Mouse (Mus musculus): ENCODE measurements around the gene Notch2.

Notch2 gene

DNA sequence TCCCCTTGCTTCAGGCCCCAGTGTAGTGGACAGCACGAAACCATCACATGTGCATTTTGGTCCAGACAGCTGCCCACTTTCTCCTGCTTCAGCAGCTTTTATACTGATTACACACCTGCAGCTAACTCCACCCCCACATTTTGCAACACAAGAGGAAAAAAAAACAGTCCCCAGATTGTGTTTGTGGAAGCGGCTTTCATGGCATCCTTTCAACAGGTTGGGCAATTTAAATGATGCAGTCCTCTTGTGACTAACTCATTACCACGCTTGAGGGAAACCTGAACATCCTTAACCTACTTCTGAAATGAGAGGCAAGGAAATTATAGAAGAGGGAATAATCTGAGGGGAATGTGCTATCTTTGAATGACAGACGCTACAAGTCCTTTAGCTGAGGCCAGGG is 15.0 kb upstream of the Notch2 start:
- no peak for DNase-seq

- no peak for DNase-seq
Observed at GRCm38 (mm10) chr3:98003558-98003957, 9.8 kb upstream of the Notch2 start.

GRCm38 (mm10) chr3:98004231-98004630 is 9.1 kb upstream of the Notch2 start:
- no peak for DNase-seq

- no peak for DNase-seq
Observed at GRCm38 (mm10) chr3:98005306-98005705, 8.0 kb upstream of the Notch2 start.

- DNase-seq: no peak
Observed at GRCm38 (mm10) chr3:98006046-98006691, 7.2 kb upstream of the Notch2 start.

DNA sequence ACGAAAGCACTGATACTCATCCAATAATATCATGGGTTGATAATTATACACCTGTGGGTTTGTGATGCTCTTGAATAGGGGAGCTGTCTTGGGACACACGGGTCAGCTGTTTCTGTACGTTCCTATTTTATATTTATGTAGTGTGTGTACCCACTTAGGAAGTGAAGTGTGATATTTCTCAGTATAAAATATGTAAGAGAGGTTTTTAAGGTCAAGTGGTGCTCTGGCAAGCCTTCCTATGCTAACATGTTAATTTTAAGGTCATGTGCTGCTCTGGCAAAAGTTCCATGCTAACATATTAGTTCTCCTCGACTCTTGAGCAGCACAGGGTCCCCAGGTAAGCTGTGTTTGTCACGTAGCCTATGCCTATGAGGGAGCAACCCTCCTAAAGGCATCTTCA is 6.4 kb upstream of the Notch2 start:
- DNase-seq: no peak

DNA sequence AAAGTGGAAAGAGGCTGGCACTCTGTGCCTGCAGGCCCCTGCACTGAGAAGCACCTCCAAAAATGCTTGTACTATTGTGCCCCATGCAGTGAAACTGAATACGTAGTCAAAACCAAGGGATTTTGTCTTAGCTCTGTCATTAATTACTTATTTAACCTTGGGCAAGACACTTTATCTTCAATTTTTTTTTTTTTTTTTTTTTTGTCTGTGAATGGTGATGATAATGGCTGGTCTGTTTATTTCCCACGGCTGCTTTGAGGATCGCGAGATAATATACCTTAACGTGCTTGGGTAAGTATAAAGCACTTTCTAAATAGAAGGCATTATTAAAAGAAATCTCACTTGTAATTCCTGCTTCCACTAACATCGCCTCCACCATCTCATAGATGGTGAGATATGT is 5.2 kb upstream of the Notch2 start:
- no peak for DNase-seq

DNA sequence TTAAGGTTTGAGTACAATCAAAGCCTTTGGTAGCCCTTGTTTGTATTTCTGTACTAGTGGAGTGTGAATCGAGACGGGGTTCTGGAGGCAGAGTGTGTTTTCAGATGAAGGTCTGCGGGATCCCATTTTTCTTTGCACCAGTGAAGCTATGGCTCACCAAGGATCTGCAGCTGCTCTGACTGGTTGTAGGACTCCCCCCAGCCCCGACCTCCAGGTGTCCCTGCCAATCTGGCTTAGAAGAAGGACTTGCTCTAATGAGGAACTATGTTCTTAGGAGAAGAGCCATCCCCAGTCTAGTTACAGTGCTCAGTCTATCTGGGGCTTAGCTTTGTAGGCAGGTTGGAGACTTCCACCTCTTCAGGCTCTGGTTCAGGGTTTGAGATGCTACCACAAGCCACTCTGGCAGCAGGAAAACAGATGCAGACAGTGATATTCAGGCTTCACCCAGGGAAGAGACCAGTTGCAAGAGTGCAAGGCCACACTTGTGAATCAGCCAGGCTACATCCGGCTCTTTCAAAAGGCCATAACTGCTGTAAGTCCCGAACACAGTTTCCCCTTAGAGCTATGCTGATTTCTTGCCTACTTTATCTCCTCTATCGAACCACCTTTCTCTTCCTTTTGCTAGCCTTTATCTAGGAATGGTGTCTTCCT is 4.0 kb upstream of the Notch2 start:
- no peak for DNase-seq

GRCm38 (mm10) chr3:98013086-98013400 is 284 bp upstream of the Notch2 start:
- no peak for DNase-seq

GRCm38 (mm10) chr3:98015205-98016171 is 2.2 kb downstream of the Notch2 start:
- DNase-seq: no peak

GRCm38 (mm10) chr3:98016901-98017591 is 3.7 kb downstream of the Notch2 start:
- no peak for DNase-seq

DNA sequence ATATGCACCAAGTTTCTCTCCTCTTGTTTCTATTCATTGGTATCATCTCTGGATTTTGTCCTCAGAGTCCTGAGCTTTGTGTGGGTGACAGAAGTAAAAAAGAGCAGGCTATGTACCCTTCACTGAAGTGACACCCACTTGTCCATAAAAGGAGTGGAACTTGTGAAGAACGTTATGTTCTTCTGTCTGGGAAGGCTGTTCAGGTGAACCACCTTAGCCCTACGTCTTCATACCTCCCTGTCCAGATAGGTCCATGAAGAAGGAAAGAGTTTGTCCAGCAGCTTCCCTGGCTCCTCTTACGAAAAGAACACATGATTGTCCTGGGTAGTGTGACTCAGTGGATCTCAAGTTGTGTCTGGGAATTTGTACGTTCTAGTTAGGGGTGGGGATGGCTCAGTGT is 4.9 kb downstream of the Notch2 start:
- DNase-seq: no peak

DNA sequence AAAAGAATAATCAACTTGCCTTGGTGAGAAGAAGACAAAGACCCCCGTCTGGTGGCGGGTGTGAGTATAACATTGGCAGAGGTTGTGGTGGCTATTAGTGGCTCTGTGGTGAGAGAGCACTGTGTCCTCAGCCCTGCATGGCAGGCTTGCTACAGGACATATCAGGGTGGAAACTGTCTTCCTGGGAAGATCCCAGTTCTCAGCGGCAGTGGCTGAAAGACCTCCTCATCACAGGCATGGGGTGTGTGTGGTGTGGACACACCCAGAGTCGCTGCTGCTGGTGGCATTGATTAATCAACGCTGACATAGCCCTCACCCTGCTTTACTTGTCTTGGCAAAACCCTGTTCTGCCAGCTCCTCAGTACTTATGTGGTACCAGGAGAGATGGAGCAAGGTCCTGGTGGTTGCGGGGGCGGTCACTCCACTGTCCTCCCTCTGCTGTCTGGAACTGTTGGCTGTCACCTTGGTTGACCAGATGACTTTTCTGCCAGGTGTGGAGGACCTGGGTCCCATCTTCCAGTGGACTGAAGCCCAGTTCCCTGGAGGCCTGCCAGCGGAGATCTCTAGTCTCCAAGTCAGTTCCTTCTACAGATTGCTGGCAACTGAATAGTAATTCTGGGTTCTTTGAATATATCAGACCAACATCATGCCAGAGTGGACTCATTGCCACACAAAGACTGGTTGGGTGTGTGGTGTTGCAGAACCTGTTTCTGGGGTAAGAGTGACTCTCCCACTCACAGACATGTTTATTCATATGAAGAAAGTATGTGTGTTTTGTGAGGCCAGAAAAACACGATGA is 7.3 kb downstream of the Notch2 start:
- peak; percentile 44 for DNase-seq

DNA sequence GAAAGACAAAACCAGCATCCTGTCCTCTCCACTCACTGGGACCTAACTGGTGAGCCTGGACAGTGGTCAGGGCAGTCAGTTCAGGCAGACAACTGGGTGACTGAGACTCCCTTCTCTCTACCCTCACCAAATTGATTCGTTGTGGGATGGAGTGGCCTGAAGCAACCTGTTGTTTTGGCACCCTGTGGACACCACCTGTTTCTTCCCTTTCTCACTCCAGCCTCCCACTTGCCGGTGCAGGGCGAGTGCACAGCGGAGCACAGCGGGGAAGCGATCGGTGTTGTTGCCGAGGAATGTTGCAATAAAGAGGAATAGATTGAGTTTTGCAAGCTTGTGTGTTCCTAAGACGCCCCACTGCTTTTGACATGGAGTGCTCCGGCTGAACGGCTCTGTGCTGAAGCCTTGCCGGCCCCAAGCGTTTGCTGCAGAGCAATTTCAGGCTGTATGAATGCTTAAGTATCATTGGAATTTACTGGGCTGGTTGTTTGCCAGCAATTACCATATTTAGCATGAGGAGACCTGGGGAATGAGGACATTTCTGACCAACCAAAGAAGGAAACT is 11.0 kb downstream of the Notch2 start:
- DNase-seq: no peak

DNA sequence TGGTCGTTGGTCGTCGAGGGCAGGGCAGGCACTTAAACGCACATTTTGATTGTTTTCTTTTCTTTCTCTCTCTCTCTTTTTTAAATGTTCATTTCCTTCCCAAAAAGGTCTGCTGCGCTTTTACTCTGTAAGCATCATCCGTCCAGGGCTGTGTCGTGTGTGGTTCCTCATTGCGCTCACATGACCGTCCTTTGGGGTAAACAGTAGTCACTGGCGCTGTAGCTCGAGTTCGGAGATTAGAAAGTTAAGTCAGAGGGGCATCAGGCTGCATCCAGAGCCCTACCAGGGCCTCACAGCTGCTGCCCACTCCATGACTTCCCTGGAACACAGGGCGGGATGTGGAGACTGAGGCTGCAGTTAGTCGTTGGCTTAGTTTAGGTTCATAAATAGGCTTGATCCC is 12.2 kb downstream of the Notch2 start:
- no peak for DNase-seq

DNA sequence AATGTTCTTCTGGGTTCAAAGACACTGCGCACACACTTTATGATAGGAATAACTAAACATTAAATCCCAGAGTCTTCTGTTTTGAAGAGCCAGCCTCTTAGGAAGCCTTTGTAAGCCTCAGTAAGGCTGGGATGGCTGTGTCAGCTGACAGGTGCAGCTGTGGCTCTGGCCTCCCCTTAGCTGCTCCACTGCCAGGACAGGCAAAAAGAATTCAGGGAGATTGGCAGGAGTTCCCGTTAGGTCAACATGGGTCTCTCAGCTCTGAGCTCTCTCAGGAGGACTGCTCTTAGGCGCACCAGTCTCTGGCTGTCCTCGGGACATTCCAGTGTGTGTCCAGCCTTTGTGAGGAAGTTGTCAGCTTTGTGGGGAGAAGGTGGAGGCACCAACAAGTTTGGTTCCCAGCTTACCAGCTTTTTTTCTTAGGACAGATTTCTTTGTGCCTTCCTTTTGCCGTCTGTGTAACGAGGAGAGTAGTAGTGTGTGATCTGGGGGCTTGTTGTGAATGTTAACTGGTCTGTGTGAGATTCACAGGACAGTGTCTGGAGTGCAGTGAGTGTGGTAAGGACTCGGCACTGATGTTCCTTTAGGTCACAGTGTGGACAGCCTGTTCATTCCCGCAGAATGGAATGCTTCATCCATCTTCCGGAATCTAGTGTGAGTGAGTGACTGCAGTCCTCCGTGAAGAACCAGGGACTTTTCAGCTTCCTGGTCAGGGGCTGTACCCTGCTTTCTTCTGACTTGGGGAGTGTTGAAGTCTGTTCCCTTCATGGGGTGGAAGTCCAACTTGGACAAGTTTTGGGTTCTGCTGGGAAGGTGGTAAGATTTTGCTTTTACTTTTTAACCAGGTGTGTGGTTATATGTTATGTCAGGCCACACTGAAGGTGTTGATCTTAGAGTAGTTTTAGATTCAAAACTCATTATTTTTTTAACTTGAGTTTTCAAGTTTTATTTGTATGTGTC is 12.9 kb downstream of the Notch2 start:
- DNase-seq: no peak

GRCm38 (mm10) chr3:98027371-98027774 is 14.0 kb downstream of the Notch2 start:
- DNase-seq: no peak

DNA sequence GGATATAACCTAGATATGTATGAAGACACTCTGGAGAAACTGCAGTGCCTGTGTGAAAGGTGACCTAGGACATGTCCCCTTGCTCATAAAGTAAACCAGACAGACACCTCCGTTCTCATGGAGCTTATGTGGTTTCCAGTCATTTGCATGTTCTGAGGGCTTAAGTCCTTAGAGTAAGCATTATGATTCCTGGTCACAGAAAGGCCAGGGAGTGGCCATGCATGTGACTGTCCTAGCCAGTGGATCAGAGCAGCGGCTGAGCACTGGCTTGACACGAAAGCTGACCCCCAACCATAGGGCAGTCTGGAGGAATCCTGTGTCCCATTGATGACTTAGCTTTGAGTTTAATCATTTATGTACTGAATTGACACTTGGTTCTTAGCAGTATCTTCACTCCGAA is 14.7 kb downstream of the Notch2 start:
- no peak for DNase-seq

DNA sequence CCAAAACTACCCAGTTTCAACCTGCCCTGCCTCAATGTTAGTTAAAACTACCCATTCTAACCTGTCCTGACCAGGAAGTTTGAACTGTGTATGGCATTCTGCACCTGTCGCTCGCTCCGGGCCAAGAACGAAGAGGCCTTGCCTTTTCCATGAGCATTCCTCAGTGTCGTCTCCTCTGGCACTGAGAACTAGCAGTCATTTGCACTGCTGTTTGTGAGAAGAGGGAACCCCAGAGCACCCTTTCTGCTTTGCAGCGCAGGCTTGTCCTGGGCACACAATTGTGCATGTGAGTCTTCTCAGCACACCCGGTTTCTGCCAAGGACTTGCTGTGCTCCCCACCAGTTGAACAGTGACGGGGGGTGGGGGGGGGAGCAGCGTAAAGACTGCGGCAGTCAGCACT is 15.6 kb downstream of the Notch2 start:
- no peak for DNase-seq

- DNase-seq: no peak
Observed at GRCm38 (mm10) chr3:98031104-98031503, 17.8 kb downstream of the Notch2 start.

DNA sequence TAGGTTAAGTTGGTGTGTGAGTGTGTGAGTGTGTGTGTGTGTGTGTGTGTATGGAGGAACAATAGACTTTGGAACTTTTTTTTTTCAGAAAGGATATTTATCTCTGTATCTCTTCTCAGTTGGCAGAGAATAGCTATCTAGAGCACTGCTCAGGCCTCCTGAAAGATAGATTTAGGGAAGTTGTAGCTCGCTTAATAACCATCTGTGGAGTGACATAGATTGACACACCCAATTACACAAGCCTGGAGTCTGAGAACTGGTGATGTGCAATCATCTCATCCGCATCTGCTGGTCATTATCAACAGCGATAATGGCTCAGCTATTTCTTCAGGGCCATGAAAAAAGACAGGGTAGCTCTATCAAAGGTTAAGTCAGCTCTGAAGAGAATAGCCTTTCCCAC is 18.9 kb downstream of the Notch2 start:
- no peak for DNase-seq
